Mouse (Mus musculus) thymus, adult 2 months (tissue): Measurements from ENCODE around the gene Hdgfl3. TPM values are rescaled to one million over a fixed set of nuclear protein-coding genes. Genes with fewer than 3 reads are reported as not detected.

Source experiments
- DNase-seq: peaks from one replicate; pipeline ENCODE4 v3.0.0; 2021
- H3K27ac ChIP-seq: fragments of 200-500 bp; 2 replicates; pipeline ENCODE4 v1.5.1; 2012; ENCODE audit warnings: low read length, control low read depth; ENCODE audit not compliant: control insufficient read depth, insufficient read depth
- H3K27me3 ChIP-seq: fragments of 200-500 bp; 2 replicates; pipeline ENCODE4 v1.6.1; 2012; ENCODE audit warnings: mild to moderate bottlenecking, low read length, moderate library complexity, mixed read lengths; ENCODE audit not compliant: control insufficient read depth, insufficient read depth
- H3K36me3 ChIP-seq: fragments of 200-500 bp; 2 replicates; pipeline ENCODE4 v1.6.1; 2012; ENCODE audit warnings: mild to moderate bottlenecking, low read length, moderate library complexity; ENCODE audit not compliant: control insufficient read depth, insufficient read depth
- H3K4me1 ChIP-seq: fragments of 200-500 bp; replicated peaks from 2 replicates; pipeline ENCODE4 v1.6.1; 2012; ENCODE audit warnings: low read length; ENCODE audit not compliant: control insufficient read depth, insufficient read depth
- H3K4me3 ChIP-seq: fragments of 200-500 bp; 2 replicates; pipeline ENCODE4 v1.5.1; 2012; ENCODE audit warnings: mild to moderate bottlenecking, low read length, control low read depth, moderate library complexity; ENCODE audit not compliant: control insufficient read depth, insufficient read depth
- CTCF ChIP-seq: fragments of 200-500 bp; IDR thresholded peaks from 2 replicates; pipeline ENCODE4 v1.5.1; 2012; ENCODE audit warnings: mild to moderate bottlenecking, control low read depth, low read length, moderate library complexity, borderline replicate concordance; ENCODE audit not compliant: control insufficient read depth, poor library complexity, insufficient read depth; ENCODE audit errors: extremely low read depth
- POLR2A ChIP-seq: fragments of 200-500 bp; IDR thresholded peaks from 2 replicates; pipeline ENCODE4 v1.6.1; 2012; ENCODE audit warnings: mild to moderate bottlenecking, low read length, control low read depth, moderate library complexity; ENCODE audit not compliant: control insufficient read depth, poor library complexity, insufficient read depth; ENCODE audit errors: extremely low read depth
- WGBS: fragments of 180-500 bp; shearing (Covaris S2); methylation state at CpG from one replicate; pipeline ENCODE4 v1.1.7; 2018; 5-methylcytosine and 5-hydroxymethylcytosine counted together
- polyA plus RNA-seq: library from polyadenylated mRNA; depleted of rRNA; stranded (reverse); fragments of >200 nt; gene quantifications from 2 replicates; pipeline ENCODE4 v1.2.3, GENCODE M21; 2012

Gene Hdgfl3
- polyA plus RNA-seq, 1 experiment, result 5.1 TPM

- no peak overlapping the region; the same call in 1 of the 2 replicates for H3K4me3 ChIP-seq
- WGBS, result 42% methylated on average over 9 of the region's 9 CpGs
- DNase-seq, result no peak
- TF ChIP-seq CTCF (no peak), POLR2A (no peak)
- peaks cover 39% of the 10 kb centered on the region for H3K4me1 ChIP-seq
- H3K27me3 ChIP-seq, result no peaks in the 10 kb centered on the region
- no peaks in the 10 kb centered on the region for H3K36me3 ChIP-seq
- no peak overlapping the region for H3K27ac ChIP-seq
Observed at GRCm38 (mm10) chr7:81858236-81858635, 76.0 kb downstream of the Hdgfl3 start.

DNA sequence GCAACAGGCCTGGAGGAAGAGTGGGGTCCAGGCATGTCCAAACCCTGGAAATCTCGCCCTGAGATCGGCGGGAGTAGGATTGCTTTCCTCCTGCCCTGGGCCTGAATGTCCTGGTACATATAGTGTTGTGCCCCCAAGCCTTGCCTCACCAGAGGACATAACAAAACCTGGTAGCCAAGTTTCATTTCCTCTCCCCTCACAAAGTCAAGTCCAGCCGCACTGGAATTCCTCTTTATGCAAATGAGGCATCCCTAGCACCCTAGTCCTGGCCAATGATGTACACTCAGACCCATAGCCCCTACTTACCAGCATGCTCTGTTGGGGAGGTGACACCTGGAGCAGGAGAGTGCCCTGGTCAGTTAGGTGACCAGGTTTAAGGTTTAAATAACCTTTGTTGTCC lies 78.1 kb downstream of the Hdgfl3 start:
- WGBS, result 86% methylated on average over 4 of the region's 4 CpGs
- H3K4me3 ChIP-seq, result no peak overlapping the region
- H3K27ac ChIP-seq, result no peak overlapping the region
- no peaks in the 10 kb centered on the region for H3K36me3 ChIP-seq
- no peaks in the 10 kb centered on the region for H3K27me3 ChIP-seq
- TF ChIP-seq CTCF, result no peak
- TF ChIP-seq POLR2A, result no peak
- DNase-seq, result no peak
- peaks cover 21% of the 10 kb centered on the region for H3K4me1 ChIP-seq

DNA sequence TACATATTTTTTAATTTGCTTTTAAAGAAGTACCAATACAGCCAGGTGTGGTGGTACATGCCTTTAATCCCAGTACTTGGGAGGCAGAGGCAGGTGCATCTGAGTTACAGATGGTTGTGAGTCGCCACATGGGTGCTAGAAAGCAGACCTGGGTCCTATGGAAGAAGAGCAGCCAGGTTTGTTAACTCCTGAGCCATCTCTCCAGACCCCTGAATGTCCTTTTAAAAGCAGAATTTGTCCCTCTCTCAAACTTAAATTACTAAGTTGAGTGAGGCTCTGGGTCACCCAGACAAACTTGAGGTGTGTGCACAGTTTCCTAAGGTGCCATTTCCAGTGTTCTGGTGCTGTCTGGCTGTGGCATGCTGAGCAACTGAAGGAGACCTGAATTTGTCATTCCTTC lies 78.6 kb downstream of the Hdgfl3 start, which contains the start of gene Gm10160:
Gm10160 (minus strand) TSS at position 101 of the 400 bp plus-strand sequence.
- Histone ChIP-seq H3K27ac (no peak within 1 kb of the TSS), H3K4me3 (no peak within 1 kb of the TSS), H3K36me3 (no peaks in the 10 kb centered on the region), H3K27me3 (no peaks in the 10 kb centered on the region), H3K4me1 (peaks cover 15% of the 10 kb centered on the region)
- TF ChIP-seq POLR2A (no peak), CTCF (no peak)
- DNase-seq, result no peak
- 82% methylated on average over 1 of the region's 1 CpGs for WGBS

DNA sequence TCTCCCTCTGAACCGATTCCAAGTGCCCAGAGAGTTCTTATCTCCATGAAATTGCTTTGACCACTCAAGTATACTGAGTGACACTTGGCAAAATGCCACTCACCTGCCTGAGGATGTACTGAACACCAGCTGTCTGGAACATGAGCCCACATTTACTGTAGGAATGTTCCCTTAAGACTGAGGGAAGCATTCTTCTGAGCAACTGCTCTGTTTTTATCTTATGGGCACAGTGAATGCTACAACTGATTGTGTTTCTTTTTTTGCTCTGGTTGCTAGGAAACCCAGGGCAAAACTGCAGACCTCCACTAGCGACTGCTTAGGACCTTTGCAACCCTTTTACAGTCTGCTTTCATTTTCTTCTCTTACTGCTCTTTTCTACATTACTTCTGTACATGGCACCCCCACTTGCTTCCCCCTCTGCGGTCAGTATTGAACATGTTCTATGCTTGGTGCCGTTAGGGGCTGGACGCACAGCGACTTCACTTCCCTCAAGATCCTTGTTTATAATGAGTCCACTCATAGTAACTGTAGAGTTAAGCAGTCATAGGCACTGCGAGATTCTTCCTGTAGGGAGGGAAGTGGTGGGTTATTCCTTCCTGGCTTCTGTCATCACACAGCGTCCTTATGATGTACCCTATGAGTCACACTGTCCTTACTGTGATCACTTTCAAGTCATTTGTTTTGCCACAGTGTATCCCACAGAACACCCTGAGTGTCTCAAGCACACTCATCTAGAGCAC lies 79.5 kb downstream of the Hdgfl3 start:
- H3K36me3 ChIP-seq, result no peaks in the 10 kb centered on the region
- TF ChIP-seq CTCF, result no peak
- no peaks in the 10 kb centered on the region for H3K27me3 ChIP-seq
- H3K4me1 ChIP-seq, result peaks cover 10% of the 10 kb centered on the region
- 15% methylated on average over 8 of the region's 8 CpGs for WGBS
- no peak overlapping the region for H3K4me3 ChIP-seq
- no peak for DNase-seq
- H3K27ac ChIP-seq, result no peak overlapping the region

DNA sequence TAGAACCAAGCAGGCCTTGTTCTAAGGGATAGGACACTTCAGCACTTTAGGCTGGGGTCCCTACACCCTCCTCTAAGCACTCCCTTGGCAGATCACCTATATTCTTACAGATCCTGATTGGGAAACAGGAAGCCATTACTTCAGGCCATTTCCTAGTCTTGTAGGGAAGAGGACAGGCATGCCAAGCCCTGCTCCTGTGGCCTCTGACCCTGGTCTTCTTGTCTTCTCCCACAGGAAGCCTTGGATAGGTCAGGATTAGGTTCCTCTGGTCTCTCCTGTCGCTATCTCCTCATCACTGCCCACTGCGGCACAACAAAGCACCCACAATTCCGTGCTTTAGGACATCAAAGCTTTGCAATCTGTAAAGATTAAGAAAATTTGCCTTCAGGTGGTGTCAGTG lies 82.6 kb downstream of the Hdgfl3 start:
- DNase-seq, result no peak
- WGBS, result 90% methylated on average over 3 of the region's 3 CpGs

GRCm38 (mm10) chr7:81850171-81850570 lies 84.1 kb downstream of the Hdgfl3 start:
- DNase-seq, result no peak
- WGBS, result 88% methylated on average over 6 of the region's 6 CpGs
- no peak for TF ChIP-seq CTCF
- TF ChIP-seq POLR2A, result no peak
- no peaks in the 10 kb centered on the region for H3K36me3 ChIP-seq
- H3K4me1 ChIP-seq, result peaks cover 4% of the 10 kb centered on the region; the same call in 1 of the 2 replicates
- no peak overlapping the region for H3K4me3 ChIP-seq
- H3K27me3 ChIP-seq, result no peaks in the 10 kb centered on the region
- no peak overlapping the region for H3K27ac ChIP-seq

More for the DNA sequence above, 82.6 kb downstream of the Hdgfl3 start:
- H3K36me3 ChIP-seq, result no peaks in the 10 kb centered on the region
- no peak for TF ChIP-seq CTCF
- TF ChIP-seq POLR2A, result no peak
- H3K27ac ChIP-seq, result no peak overlapping the region
- H3K4me1 ChIP-seq, result peaks cover 4% of the 10 kb centered on the region; the same call in 1 of the 2 replicates
- H3K4me3 ChIP-seq, result no peak overlapping the region
- H3K27me3 ChIP-seq, result no peaks in the 10 kb centered on the region
